Mouse (Mus musculus) lung, postnatal 0 days (tissue): ENCODE measurements at regions not wholly inside any gene's neighbourhood (a gene's known extent, or its start where the extent isn't known, plus 50 kb on each side); places are given as distances from the start of the nearest gene placed in this dataset.

ENCODE experiments used
- CTCF ChIP-seq: IDR thresholded peaks from 2 replicates; pipeline ENCODE4 v1.5.1; 2016; ENCODE audit warnings: antibody characterized with exemption, mild to moderate bottlenecking
- EP300 ChIP-seq: IDR thresholded peaks from 2 replicates; pipeline ENCODE4 v1.6.1; 2016; ENCODE audit warnings: antibody characterized with exemption, mild to moderate bottlenecking, control low read depth

GRCm38 (mm10) chr9:31765401-31765800 is 147.9 kb downstream of the Barx2 start:
- TF ChIP-seq CTCF (no peak), EP300 (no peak)
